Mouse (Mus musculus) monocyte, adult 5-6 weeks (primary cell): ENCODE measurements around the gene Trnau1ap. TPM values are rescaled to one million over a fixed set of nuclear protein-coding genes. Genes with fewer than 3 reads are reported as not detected.
"Not testable (repeated sequence)": the region's sequence is repeated elsewhere in the genome, so short reads cannot be mapped to it uniquely, and the experiment has no call there.

Source experiments
- ATAC-seq: fragments of 153-309, 156-312 bp; replicated peaks from 2 replicates; pipeline ENCODE4 v1.8.0; 2017; ENCODE audit warnings: mild to moderate bottlenecking; ENCODE audit not compliant: low TSS enrichment, insufficient number of reproducible peaks, severe bottlenecking, poor library complexity, low FRiP score
- total RNA-seq: library from RNA; stranded (forward); fragments of 200-1000, 200-491, 200-594 nt; gene quantifications from 3 replicates; pipeline ENCODE4 v1.2.3, GENCODE M21; 2017

The Trnau1ap gene
- total RNA-seq, 1 experiment from 2014 or later: 56.8 TPM

GRCm38 (mm10) chr4:132305276-132305675 is 24.1 kb downstream of the Trnau1ap start:
- ATAC-seq: no peak

DNA sequence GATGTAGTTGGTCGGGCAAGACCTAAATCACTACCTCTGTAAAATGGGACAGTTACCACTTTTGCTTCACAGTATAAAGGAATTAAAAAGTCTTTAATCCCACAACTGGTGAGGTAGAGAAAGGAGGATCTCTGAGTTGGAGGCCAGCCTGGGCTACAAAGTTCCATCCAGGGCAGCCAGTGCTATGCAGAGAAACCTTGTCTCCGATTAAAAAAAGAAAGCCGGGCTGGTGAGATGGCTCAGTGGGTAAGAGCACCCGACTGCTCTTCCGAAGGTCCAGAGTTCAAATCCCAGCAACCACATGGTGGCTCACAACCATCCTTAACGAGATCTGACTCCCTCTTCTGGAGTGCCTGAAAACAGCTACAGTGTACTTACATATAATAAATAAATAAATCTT is 25.9 kb downstream of the Trnau1ap start:
- ATAC-seq: not testable (repeated sequence)

GRCm38 (mm10) chr4:132302939-132303479 is 26.3 kb downstream of the Trnau1ap start, which contains the start of gene Rab42:
Gene Rab42 (minus strand): TSS chr4:132303385.
- peak; percentile 67 for ATAC-seq

- ATAC-seq: no peak
Observed at GRCm38 (mm10) chr4:132301965-132302938, 27.1 kb downstream of the Trnau1ap start.

DNA sequence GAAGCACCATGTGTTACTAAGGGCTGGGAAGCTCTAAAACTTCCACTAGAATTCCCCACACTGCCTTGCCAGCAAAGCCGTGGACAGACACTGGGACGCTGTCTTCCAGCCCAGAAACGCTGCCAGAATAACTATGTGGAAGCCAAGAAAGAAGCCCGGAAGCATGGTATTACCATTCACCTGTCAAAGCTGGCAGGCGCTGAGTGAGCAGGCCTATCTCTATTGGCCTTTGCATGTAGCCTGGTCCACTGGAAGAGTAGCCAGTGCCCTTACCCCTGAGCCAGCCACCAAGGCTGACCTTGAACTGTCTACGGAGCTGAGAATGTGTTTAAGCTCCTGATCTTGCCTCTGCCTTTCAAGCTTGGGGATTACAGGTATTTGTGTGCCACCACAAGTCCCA is 27.9 kb downstream of the Trnau1ap start:
- no peak for ATAC-seq

DNA sequence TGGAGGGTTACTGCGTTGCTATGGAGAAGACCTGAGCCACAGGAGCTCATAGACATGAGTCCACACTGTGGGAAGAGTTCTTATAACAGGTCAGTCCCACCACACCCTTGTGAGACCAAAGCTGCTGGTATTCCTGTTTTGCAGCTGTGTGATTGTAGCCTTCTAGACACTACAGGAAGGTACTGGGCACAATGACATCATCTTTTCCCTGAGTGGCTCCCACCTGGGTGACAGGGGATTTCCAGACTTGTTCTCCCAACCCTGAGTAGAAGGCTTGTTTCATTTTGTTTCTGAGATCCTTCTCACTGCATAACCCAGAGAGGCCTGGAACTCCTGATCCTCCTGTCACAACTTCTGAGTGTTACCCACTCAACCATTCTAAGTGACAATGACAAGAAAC is 29.5 kb downstream of the Trnau1ap start:
- no peak for ATAC-seq

DNA sequence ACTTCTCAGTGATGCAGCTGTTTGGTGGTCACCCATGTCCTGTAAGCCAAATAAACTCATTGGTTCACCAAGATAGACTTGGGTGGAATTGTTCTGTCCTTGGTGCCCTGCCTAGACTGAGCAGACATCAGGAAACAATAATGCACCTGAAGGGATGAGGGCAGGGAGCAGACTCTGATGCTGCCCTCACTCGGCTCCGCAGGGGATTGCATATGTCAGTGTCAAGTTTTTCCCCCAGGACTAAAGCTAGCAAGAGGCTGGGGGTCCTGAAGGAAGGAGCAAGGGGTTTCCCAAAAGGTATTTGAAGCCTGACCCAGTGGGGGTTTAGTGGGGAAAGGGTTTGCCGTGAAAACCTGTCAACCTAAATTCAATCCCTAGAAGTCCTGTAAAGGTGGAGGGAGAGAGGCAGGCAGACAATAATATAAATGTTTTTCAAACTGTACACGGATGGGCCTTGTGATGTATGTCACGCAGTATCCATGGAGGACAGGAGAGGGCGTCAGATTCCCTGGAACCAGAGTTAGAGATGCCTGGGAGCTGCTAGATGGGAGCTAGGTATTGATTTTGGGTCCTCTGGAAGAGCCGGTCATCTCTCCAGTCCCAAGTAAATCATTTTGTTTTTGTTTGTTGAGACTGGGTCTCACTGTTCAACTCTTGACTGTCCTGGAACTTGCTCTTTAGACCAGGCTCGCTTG is 33.5 kb downstream of the Trnau1ap start:
- no peak for ATAC-seq

DNA sequence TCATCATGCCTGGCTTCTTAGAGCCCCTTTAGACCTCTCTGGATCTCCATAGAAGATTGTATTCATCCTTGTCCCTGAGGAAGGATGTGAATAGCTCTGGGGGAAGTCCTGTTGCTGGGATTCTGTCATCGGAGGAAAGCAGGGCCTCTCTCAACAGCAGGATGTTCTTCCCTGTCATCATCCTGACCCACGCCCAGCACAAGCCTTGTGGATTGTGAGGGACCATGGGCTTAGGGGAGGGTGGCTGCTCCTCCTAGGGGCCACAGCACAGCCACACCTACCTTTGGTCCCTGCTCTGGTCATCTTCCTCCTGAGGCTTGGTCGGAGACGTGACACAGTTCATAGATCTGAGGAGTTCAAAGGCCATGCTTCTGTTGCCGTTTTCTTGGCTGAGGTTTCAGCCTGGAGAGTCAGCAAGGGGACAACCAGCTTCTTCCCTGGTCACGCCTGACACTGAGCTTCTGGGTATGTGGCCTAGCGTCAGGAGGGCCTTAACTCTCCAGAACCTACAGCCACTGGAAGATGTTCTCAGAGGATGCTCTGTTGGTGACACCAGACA is 35.6 kb downstream of the Trnau1ap start:
- no peak for ATAC-seq

GRCm38 (mm10) chr4:132292988-132293387 is 36.4 kb downstream of the Trnau1ap start:
- ATAC-seq: no peak

GRCm38 (mm10) chr4:132291624-132292335 is 37.6 kb downstream of the Trnau1ap start:
- ATAC-seq: no peak

GRCm38 (mm10) chr4:132291056-132291455 is 38.3 kb downstream of the Trnau1ap start:
- ATAC-seq: no peak

GRCm38 (mm10) chr4:132288840-132289239 is 40.5 kb downstream of the Trnau1ap start:
- not testable (repeated sequence) for ATAC-seq

DNA sequence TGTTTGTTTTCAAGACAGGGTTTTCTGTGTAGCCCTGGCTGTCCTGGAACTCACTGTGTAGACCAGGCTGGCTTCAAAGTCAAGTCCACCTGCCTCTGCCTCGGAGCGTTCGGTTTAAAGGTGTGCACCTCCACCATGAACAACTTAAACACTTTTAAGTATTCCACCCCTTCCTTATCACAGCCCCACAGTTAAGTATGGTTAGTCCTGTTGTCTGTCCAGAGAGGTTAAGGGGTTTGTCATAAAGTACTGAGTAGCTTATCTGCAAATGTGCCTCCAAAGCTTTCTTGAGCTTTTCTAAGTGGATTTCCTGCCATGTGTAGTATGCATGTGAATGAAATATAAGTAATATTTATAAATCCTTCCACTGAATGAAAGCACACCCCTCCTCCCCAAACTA is 53.4 kb downstream of the Trnau1ap start:
- no peak for ATAC-seq

GRCm38 (mm10) chr4:132274156-132274862 is 55.0 kb downstream of the Trnau1ap start, which contains the start of gene Taf12:
Gene Taf12 (plus strand): TSS chr4:132274375.
- peak; percentile 74 for ATAC-seq

GRCm38 (mm10) chr4:132273166-132273565 is 56.2 kb downstream of the Trnau1ap start:
- no peak for ATAC-seq

- peak; percentile 81 for ATAC-seq
Observed at GRCm38 (mm10) chr4:132269740-132270560, 59.4 kb downstream of the Trnau1ap start.
